In genomic region chr15:8443168-8443925, GRCm38 (mm10) we compare ENCODE assay signal across 8 mouse cellular contexts. TPM values are rescaled to one million over a fixed set of nuclear protein-coding genes. Genes with fewer than 3 reads are reported as not detected.
A peak's percentile ranks its signal among the peaks of the same experiment; 100 is the strongest.
DNase-seq lines count a peak whose midpoint lies in the region; ATAC-seq and TF ChIP-seq lines count a peak whose summit lies in the region.

No protein-coding gene starts in this region.

- H3K27me3 ChIP-seq in hindbrain, embryonic 16.5 days (replicated peaks; ENCODE audit: control insufficient read depth, insufficient read depth, low read length) = no peaks in the 10 kb centered on the region

- H3K4me3 ChIP-seq in gastrocnemius, adult 2 months = peak overlapping the region; percentile 98
- peak overlapping the region; percentile 97 for H3K4me3 ChIP-seq in hindbrain, embryonic 16.5 days (ENCODE audit: low read length)

- ATAC-seq in hindbrain, embryonic 16.5 days = peak; percentile 45
- peak; percentile 21 for ATAC-seq in megakaryocyte progenitor cell, adult 5-6 weeks (replicated peaks; ENCODE audit: poor library complexity)

- under 1% methylated on average over 40 of the region's 40 CpGs for WGBS in hindbrain, embryonic 16.5 days

- H3K36me3 ChIP-seq in hindbrain, embryonic 16.5 days (ENCODE audit: control insufficient read depth, insufficient read depth, low read length) = no peaks in the 10 kb centered on the region

- peak; percentile 78 for DNase-seq in adipocyte (ENCODE audit: low spot score)
- peak; percentile 81 to 82 for DNase-seq in cerebellum, postnatal 25 days
- peak; percentile 85 for DNase-seq in gastrocnemius, adult 2 months
- DNase-seq in left cerebral cortex, postnatal 14 days (ENCODE audit: low spot score in 2 of 2) = peak; percentile 42 to 51
- DNase-seq in right cerebral cortex, postnatal 25 days = peak; percentile 69
- peak; percentile 68 for DNase-seq in yolk sac, embryonic 10.5 days (ENCODE audit: low spot score)

- TF ChIP-seq CTCF in gastrocnemius, adult 2 months (IDR thresholded peaks at IDR 0.05) = no peak

- peaks cover 22% of the 10 kb centered on the region for H3K4me1 ChIP-seq in hindbrain, embryonic 16.5 days (ENCODE audit: control insufficient read depth, insufficient read depth, low read depth, low read length)

- peak overlapping the region; percentile 80 for H3K4me2 ChIP-seq in hindbrain, embryonic 16.5 days (ENCODE audit: low read length)

- peak overlapping the region; percentile 99 for H3K27ac ChIP-seq in gastrocnemius, adult 2 months
- H3K27ac ChIP-seq in hindbrain, embryonic 16.5 days (ENCODE audit: low read depth, low read length) = peak overlapping the region; percentile 99

- H3K9ac ChIP-seq in hindbrain, embryonic 16.5 days (ENCODE audit: low read depth, low read length) = peak overlapping the region; percentile 99

- no peaks in the 10 kb centered on the region for H3K9me3 ChIP-seq in hindbrain, embryonic 16.5 days (ENCODE audit: control insufficient read depth, low read length)

- intact Hi-C loops in gastrocnemius, adult 2 months (cut with DNase I) = no loop called here
- intact Hi-C loops in left cerebral cortex, postnatal 14 days (cut with DNase I) = loop anchor here (5.0 kb wide), 2 partner anchors 61 to 124 kb away; no protein-coding TSS in a partner anchor

RNA-seq across cellular contexts. Expression of gene Nipbl, which starts 0.9 kb away (rescaled TPM):
- 10 to 100 TPM; 23.6 to 24.6 TPM for total RNA-seq in gastrocnemius, adult 2 months (2021)
- polyA plus RNA-seq in hindbrain, embryonic 16.5 days (2015; fragmentation: Nextera tagmentation; extraction: Ambion mirVana) = 12.1 and 13.3 TPM in 2 replicates
- 10 to 100 TPM; 28.5 to 29.1 TPM for total RNA-seq in left cerebral cortex, postnatal 14 days (2021)
- total RNA-seq in megakaryocyte progenitor cell, adult 5-6 weeks (2015) = 62.0 and 68.8 TPM in 2 replicates
- total RNA-seq in megakaryocyte progenitor cell, adult 5-6 weeks (2017) = 33.6 and 44.6 TPM in 2 replicates

Comparison
In these comparisons a context has a peak if more than half of its experiments do, and no peak if none do; other contexts are left out.
1. Peak in every context shown above with its lines: DNase-seq, ATAC-seq, H3K4me3 ChIP-seq and H3K27ac ChIP-seq.